Mouse (Mus musculus): Measurements from ENCODE around the gene Wdr4. TPM values are rescaled to one million over a fixed set of nuclear protein-coding genes. Genes with fewer than 3 reads are reported as not detected.

Wdr4 gene
- polyA plus RNA-seq, 1 experiment, result 40.9 TPM

DNA sequence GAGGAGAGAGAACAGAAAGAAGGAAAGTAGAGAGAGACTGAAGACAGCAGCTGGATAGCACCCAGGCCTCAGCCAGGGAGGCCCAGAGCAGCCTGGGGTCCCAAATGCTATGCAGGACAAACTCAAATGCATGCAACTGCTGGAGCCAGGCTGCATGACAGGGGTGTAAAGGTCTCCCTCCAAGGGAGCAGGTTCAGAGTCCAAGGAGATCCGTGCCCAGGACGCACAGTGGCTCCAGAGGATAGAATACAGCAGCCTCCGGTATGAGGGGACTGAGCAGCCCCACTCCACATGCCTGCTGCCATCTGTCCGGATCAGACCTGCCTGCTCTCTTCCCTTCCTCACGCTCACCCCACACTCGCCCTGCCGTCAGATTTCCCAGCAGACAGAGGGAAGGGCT lies 13.5 kb downstream of the Wdr4 start:
- TF ChIP-seq POLR2A (IDR thresholded peaks at IDR 0.05; ENCODE audit: borderline replicate concordance, extremely low read depth, insufficient read depth, insufficient read length, poor library complexity, severe bottlenecking) (no peak), CTCF (IDR thresholded peaks at IDR 0.05; ENCODE audit: borderline replicate concordance, extremely low read depth, insufficient read depth, insufficient read length) (no peak)
- no peak for DNase-seq (ENCODE audit: low read depth)

DNA sequence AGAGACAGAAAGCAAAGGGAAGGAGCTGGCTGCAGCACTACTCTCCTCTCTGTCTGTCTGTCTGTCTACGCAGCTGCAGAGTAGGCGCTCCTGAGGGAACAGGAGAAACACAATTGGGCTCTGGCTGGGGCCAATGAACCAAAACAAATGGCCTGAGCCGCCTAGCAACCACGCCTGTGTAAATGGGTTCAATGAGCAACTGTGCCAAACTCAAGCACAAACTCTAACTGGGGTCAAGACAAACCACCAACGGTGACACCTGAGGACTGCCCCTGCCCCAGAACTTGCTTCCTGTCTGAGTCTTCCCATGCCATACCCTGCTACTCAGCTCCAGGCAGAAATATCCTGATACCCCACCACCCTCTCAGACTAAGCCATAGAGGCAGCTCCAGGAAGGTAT lies 14.8 kb downstream of the Wdr4 start:
- DNase-seq (ENCODE audit: low read depth), result no peak
- TF ChIP-seq POLR2A (IDR thresholded peaks at IDR 0.05; ENCODE audit: borderline replicate concordance, extremely low read depth, insufficient read depth, insufficient read length, poor library complexity, severe bottlenecking), result no peak
- no peak for TF ChIP-seq CTCF (IDR thresholded peaks at IDR 0.05; ENCODE audit: borderline replicate concordance, extremely low read depth, insufficient read depth, insufficient read length)

DNA sequence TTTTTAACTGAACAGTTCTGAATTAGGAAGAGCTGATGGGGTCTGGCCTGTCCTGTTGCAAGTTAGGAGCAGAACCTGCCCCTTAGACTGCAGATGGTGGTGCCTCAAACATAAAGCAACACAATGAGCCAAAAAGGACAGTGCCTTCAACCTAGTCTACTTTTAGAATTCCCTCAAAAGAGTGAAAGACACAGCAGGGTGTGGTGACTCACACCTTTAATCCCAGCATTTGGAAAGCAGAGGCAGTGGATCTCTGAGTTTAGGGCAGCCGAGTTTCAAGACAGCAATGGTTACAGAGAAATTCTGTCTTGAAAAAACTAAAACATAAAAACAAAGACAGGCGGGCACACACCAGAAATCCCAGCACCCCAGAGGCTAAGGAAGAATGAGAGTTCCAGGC lies 15.8 kb downstream of the Wdr4 start:
- DNase-seq (ENCODE audit: low read depth), result no peak
- TF ChIP-seq CTCF (IDR thresholded peaks at IDR 0.05; ENCODE audit: borderline replicate concordance, extremely low read depth, insufficient read depth, insufficient read length) (no peak), POLR2A (IDR thresholded peaks at IDR 0.05; ENCODE audit: borderline replicate concordance, extremely low read depth, insufficient read depth, insufficient read length, poor library complexity, severe bottlenecking) (no peak)

DNA sequence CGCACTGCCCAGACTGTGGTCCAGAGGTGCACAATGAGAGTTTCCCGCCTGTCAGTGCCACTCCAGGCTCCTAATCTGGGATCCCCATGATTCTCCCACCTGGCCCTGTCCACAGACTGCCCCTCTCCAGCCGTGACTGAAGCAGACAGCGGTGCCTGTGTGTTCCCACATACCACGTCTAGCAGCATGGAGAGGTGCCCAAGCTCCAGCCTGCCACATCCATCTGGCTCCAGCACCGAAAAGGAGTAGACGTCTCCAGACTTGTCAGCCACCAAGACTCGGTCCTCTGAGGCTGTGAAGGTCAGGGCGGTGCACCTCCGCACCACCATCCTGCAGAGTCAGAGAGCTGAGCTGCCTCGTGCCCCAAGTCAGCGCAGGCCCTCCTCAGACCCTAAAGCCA lies 16.4 kb downstream of the Wdr4 start:
- no peak for DNase-seq (ENCODE audit: low read depth)
- TF ChIP-seq CTCF (IDR thresholded peaks at IDR 0.05; ENCODE audit: borderline replicate concordance, extremely low read depth, insufficient read depth, insufficient read length) (no peak), POLR2A (IDR thresholded peaks at IDR 0.05; ENCODE audit: borderline replicate concordance, extremely low read depth, insufficient read depth, insufficient read length, poor library complexity, severe bottlenecking) (no peak)

DNA sequence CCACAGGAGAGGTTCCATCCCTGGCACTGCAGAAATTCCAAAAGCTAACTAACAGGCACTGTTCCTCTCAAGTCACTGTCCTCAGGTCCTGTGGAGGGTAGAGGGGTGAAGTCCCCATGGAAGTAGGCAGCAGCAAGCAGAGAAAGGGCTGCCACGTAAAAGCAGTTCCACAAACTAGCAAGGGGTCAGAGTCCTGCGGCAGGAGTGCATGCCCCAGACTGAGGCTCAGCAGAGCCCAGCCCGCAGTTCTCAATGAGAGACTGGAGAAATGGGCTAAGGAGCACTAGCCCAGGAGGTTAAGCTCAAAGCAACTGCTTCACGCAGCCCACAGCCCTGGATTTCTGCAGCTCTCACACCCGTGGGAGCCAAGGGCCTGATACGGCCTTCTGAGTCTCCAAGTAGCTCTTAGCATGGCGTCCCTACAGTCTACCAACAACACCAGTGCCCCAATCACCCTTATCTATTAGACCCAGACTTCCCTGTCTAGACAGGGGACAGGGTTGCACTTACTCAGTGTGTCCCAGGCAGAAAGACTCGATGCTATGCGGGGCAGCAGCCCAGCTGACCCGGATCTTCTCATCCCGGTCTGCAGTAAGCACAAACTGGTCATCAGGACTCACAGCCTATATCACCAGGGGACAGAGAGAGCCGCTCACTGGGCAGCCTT lies 17.4 kb downstream of the Wdr4 start:
- no peak for TF ChIP-seq POLR2A (IDR thresholded peaks at IDR 0.05; ENCODE audit: borderline replicate concordance, extremely low read depth, insufficient read depth, insufficient read length, poor library complexity, severe bottlenecking)
- no peak for TF ChIP-seq CTCF (IDR thresholded peaks at IDR 0.05; ENCODE audit: borderline replicate concordance, extremely low read depth, insufficient read depth, insufficient read length)
- DNase-seq (ENCODE audit: low read depth), result no peak

DNA sequence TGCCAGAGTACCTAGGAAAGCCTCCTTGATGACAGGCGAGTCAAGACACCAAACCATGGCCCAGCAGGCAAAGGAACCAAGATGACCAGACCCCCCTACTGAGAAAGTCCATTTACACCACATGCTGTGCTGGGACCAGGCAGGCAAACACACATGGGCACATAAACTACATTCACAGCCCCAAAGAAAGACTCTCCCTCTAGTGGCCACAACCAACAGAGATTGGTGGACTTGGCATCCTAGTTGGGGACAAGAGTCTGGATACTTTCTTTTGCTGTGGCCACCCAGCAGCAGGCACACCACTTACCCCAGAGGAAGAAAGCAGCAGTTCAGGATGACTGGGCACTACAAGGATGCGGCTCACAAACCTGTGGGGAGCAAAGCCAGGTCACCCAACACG lies 18.9 kb downstream of the Wdr4 start:
- DNase-seq (ENCODE audit: low read depth), result no peak
- TF ChIP-seq POLR2A (IDR thresholded peaks at IDR 0.05; ENCODE audit: borderline replicate concordance, extremely low read depth, insufficient read depth, insufficient read length, poor library complexity, severe bottlenecking), result no peak
- TF ChIP-seq CTCF (IDR thresholded peaks at IDR 0.05; ENCODE audit: borderline replicate concordance, extremely low read depth, insufficient read depth, insufficient read length), result no peak

DNA sequence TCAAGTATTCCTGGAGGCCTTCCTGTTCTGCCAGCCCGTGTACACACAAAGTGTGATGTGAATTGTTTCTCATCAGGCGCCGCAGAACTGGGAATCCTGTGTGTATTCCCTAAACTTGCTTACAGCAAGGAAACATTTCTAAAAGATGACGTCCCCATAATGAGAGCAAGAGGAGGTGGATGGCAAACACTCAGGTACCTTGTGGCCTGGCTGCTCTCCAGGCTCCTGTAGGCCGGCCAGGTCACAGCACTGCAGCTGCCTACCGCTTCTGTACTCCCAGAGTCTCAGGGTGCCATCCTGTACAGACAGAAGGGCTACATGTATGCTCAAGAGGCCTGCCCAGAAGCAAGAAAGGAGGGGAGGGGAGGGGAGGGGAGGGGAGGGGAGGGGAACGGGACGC lies 19.4 kb downstream of the Wdr4 start:
- TF ChIP-seq POLR2A (IDR thresholded peaks at IDR 0.05; ENCODE audit: borderline replicate concordance, extremely low read depth, insufficient read depth, insufficient read length, poor library complexity, severe bottlenecking), result no peak
- DNase-seq (ENCODE audit: low read depth), result no peak

DNA sequence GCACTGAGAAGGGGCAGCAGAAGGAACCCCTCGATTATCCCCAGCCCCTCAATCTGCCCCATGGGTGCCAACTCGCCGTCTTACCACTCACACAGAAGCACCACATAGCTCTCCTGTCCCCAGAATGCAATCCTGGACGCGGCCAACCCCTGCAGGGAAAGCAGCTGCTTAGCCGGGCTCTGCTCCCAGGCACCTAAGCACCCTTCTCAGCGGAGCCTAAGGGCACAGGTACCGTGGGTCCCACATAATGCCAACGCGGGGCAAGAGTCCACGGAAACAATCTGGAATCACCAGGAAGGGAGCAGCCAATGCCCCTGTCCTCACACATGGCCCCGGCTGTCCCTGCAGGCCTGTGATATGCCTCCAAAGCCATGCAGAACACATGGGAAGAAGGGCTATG lies 20.1 kb downstream of the Wdr4 start:
- no peak for TF ChIP-seq CTCF (IDR thresholded peaks at IDR 0.05; ENCODE audit: borderline replicate concordance, extremely low read depth, insufficient read depth, insufficient read length)
- TF ChIP-seq POLR2A (IDR thresholded peaks at IDR 0.05; ENCODE audit: borderline replicate concordance, extremely low read depth, insufficient read depth, insufficient read length, poor library complexity, severe bottlenecking), result no peak
- DNase-seq (ENCODE audit: low read depth), result no peak

DNA sequence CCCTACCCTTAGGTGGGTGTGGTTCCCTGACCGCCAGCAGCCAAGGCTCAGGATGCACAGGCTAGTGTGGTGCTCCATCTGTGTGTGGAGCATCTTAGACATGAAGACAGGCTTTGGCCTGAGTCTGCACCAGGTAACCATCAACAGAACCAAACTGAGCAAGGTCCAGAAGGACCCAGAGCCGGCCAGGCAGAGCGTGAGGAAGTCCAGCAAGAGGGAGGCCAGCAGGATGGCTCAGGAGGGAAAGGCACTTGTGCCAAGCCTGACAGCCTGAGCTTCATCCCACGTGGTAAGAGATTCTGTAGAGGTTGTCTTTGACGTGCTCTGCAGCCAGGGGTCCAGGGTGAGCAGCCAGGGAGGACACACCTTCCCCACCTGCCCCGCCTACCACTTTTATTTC lies 22.1 kb downstream of the Wdr4 start:
- TF ChIP-seq POLR2A (IDR thresholded peaks at IDR 0.05; ENCODE audit: borderline replicate concordance, extremely low read depth, insufficient read depth, insufficient read length, poor library complexity, severe bottlenecking) (no peak), CTCF (IDR thresholded peaks at IDR 0.05; ENCODE audit: borderline replicate concordance, extremely low read depth, insufficient read depth, insufficient read length) (no peak)
- no peak for DNase-seq (ENCODE audit: low read depth)

DNA sequence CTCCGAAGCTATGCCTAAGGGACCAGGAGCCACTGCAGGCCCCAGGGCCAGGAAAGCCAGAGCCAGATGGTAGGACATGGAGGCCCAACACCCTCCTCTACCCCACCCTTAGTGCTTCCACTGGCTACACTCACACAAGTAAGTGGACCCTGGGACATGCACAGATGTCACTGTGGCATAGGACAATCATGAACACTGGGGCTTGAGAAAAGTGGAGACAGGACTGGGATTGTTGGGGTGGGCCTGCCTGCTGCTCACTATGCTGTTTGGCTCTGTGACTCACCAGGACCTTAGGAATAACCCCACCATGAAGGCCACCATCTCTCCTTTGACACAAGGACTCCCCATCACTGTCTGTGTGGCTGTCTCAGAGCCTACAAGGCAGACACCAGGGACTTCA lies 24.8 kb downstream of the Wdr4 start:
- DNase-seq (ENCODE audit: low read depth), result no peak
- TF ChIP-seq CTCF (IDR thresholded peaks at IDR 0.05; ENCODE audit: borderline replicate concordance, extremely low read depth, insufficient read depth, insufficient read length) (no peak), POLR2A (IDR thresholded peaks at IDR 0.05; ENCODE audit: borderline replicate concordance, extremely low read depth, insufficient read depth, insufficient read length, poor library complexity, severe bottlenecking) (no peak)

DNA sequence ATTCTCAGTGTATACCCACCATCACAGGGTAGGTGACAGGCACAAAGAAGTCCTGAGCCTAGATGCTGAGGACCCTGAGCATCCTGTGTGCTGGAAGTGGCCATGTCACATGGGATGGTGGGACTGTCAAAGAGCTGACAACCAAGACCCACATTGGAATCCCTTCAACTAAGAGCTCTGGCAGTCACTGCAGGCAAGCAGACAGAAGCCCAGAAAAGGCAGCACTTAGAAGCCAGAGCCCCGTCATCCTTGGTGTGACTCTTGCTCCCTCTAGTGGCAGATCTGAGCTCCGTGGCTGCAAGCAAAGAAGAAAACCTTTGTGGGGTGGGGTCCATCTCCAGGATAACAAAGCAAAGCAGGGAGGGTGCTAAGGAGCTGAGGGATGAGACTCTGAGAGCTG lies 27.4 kb downstream of the Wdr4 start:
- no peak for TF ChIP-seq POLR2A (IDR thresholded peaks at IDR 0.05; ENCODE audit: borderline replicate concordance, extremely low read depth, insufficient read depth, insufficient read length, poor library complexity, severe bottlenecking)
- peak; percentile 99 for TF ChIP-seq CTCF (IDR thresholded peaks at IDR 0.05; ENCODE audit: borderline replicate concordance, extremely low read depth, insufficient read depth, insufficient read length)
- peak; percentile 95 for DNase-seq (ENCODE audit: low read depth)

DNA sequence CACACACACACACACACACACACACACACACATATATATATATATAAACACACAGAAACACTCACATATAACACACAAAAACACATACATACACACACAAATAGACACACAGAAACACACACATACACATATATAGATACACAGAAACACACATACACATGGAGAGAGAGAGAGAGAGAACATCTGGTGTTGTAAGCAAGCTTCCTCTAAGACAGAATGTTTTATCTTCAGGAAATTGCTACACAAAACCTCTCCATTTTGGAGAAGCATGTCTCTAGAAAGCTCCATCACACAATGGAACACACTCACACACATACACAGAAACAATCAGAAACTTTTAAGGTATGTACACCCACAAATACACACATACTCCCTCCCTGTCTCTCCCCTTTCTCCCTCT lies 28.4 kb downstream of the Wdr4 start:
- DNase-seq (ENCODE audit: low read depth), result no peak
- TF ChIP-seq CTCF (IDR thresholded peaks at IDR 0.05; ENCODE audit: borderline replicate concordance, extremely low read depth, insufficient read depth, insufficient read length) (no peak), POLR2A (IDR thresholded peaks at IDR 0.05; ENCODE audit: borderline replicate concordance, extremely low read depth, insufficient read depth, insufficient read length, poor library complexity, severe bottlenecking) (no peak)
